Mouse (Mus musculus): ENCODE data around the gene Tet3.

DNA sequence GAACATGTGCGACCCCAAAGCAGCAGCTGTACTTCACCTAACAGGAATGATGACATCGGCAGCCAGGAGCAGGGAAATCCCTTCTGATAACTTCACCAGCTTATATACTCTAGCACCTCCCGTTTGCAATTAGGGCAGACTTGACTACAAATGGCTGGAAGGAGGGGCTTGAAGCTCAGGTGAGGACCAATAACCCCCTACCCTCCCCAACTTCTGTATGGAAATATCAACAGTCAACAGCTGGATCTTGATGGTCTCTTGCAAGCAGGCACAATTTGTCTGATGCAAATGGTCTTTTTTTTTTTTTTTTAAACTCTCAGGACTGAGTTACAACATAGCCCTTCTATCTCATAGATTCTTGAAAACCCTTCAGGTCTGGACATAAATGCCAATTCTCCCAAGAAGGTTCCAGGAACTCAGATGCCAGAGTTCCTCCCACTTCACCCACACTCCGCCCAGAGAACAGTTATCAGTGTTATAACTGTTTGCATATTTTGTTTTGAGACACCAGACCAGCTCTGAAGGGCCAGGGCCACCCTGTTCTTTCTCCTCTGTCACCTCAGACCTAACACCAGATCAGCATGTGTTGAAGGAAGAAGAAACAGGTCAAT is at the start of gene Tet3:
- TF ChIP-seq POLR2A (IDR thresholded peaks at IDR 0.05; ENCODE audit: control insufficient read depth, extremely low read depth, insufficient read depth, low read length, poor library complexity) (no peak), CTCF (IDR thresholded peaks at IDR 0.05; ENCODE audit: borderline replicate concordance, control insufficient read depth, extremely low read depth, insufficient read depth, low read length, poor library complexity) (no peak)

Measured in thymus, adult 2 months (tissue).